Mouse (Mus musculus) liver, embryonic 14 days (tissue): ENCODE data around the gene Dhfr. TPM values are rescaled to one million over a fixed set of nuclear protein-coding genes. Genes with fewer than 3 reads are reported as not detected.

Source experiments
- polyA plus RNA-seq: library from polyadenylated mRNA; depleted of rRNA; stranded (reverse); fragments of >200 nt; gene quantifications from 2 replicates; pipeline ENCODE4 v1.2.3, GENCODE M21; 2012; rRNA removed

Dhfr gene
- 12.6 and 14.4 TPM in 2 replicates for polyA plus RNA-seq

DNA sequence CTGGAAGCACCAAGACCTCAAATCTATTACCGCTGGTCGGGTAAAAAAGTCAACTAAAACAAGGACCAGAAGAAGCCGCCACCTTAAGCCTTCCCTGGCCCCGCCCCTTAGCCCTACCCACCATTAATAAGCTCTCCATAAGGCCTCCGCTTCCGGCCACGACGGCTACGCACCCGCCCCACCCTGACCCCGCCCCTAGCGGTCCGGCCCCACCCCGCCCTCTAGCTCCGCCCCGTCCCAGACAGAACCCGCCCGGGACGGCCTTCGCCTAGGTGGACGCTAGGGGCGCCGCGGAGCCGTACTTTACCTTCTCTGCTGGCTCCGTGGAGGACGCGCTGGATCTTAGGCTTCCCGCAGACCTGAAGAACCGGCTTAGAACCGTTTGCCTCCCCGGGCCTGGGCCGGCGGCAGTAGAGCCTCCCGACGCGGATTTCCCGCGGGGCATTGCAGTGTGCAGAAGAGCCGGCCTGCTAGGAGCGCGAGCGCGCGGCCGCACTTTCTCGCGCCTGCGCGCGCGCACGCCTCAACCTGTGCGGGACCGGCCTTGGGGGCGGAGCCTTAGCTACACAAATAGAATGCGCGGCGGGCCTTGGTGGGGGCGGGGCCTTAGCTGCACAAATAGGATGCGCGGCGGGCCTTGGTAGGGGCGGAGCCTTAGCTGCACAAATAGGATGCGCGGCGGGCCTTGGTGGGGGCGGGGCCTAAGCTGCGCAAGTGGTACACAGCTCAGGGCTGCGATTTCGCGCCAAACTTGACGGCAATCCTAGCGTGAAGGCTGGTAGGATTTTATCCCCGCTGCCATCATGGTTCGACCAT is at the start of gene Dhfr, which contains the start of gene Msh3:
TSS of gene Dhfr (plus strand) at position 271 of the 816 bp plus-strand sequence.
TSS of gene Msh3 (minus strand) at position 548 of the 816 bp plus-strand sequence.

GRCm38 (mm10) chr13:92305680-92306079 is 48.8 kb upstream of the Dhfr start, which contains the start of gene Gm20379:
Gene Gm20379, plus strand, starts transcription at chr13:92305980.

GRCm38 (mm10) chr13:92425758-92426264 is 71.3 kb downstream of the Dhfr start, which contains the start of gene Ankrd34b:
Gene Ankrd34b, plus strand, starts transcription at chr13:92425896.

Other genes starting within 250 kb of the Dhfr start
- gene Rasgrf2, start 223.1 kb upstream of the Dhfr start, polyA plus RNA-seq, result 0.03 TPM in 2 replicates
- not detected in 2 replicates for gene Gm20379, start 48.7 kb upstream of the Dhfr start, polyA plus RNA-seq
- 11.2 and 12.0 TPM in 2 replicates for gene Msh3, start 277 bp downstream of the Dhfr start, polyA plus RNA-seq
- not detected in 2 replicates for gene Ankrd34b, start 71.2 kb downstream of the Dhfr start, polyA plus RNA-seq
- gene Fam151b, start 129.3 kb downstream of the Dhfr start, polyA plus RNA-seq, result 1.5 and 1.6 TPM in 2 replicates
- gene Zfyve16, start 176.1 kb downstream of the Dhfr start, polyA plus RNA-seq, result 1.4 TPM in 2 replicates
- gene Spz1, start 221.4 kb downstream of the Dhfr start, polyA plus RNA-seq, result not detected in 2 replicates